Mouse (Mus musculus) lung, postnatal 0 days (tissue): ENCODE results near the gene Aph1c. TPM values are rescaled to one million over a fixed set of nuclear protein-coding genes. Genes with fewer than 3 reads are reported as not detected.
A peak's percentile ranks its signal among the peaks of the same experiment; 100 is the strongest.

Source experiments
- ATAC-seq: fragments of 200-750 bp; cut with Nextera tagmentation; 2 replicates; pipeline ENCODE4 v1.8.0; 2017; ENCODE audit warnings: moderate library complexity
- DNase-seq: peaks from one replicate; pipeline ENCODE4 v3.0.0-alpha.2; 2016; ENCODE audit warnings: low spot score
- H3K27ac ChIP-seq: fragments of 300-500 bp; sonication (generic); 2 replicates; pipeline ENCODE4 v1.5.1; 2014; ENCODE audit warnings: antibody characterized with exemption, mild to moderate bottlenecking, low read length, mixed read lengths
- H3K27me3 ChIP-seq: fragments of 300-500 bp; sonication (generic); replicated peaks from 2 replicates; pipeline ENCODE4 v1.6.1; 2014; ENCODE audit warnings: low read length, mixed read lengths; ENCODE audit not compliant: insufficient read depth
- H3K36me3 ChIP-seq: fragments of 300-500 bp; sonication (generic); 2 replicates; pipeline ENCODE4 v1.6.1; 2014; ENCODE audit warnings: low read length, mixed read lengths; ENCODE audit not compliant: insufficient read depth
- H3K4me1 ChIP-seq: fragments of 300-500 bp; sonication (generic); 2 replicates; pipeline ENCODE4 v1.6.1; 2014; ENCODE audit warnings: antibody characterized with exemption, low read depth, low read length, mixed read lengths; ENCODE audit not compliant: insufficient read depth
- H3K4me2 ChIP-seq: fragments of 300-500 bp; sonication (generic); replicated peaks from 2 replicates; pipeline ENCODE4 v1.6.1; 2014; ENCODE audit warnings: low read depth, mild to moderate bottlenecking, low read length, moderate library complexity, mixed read lengths
- H3K4me3 ChIP-seq: fragments of 300-500 bp; sonication (generic); 2 replicates; pipeline ENCODE4 v1.5.1; 2014; ENCODE audit warnings: low read depth, low read length
- H3K9ac ChIP-seq: fragments of 300-500 bp; sonication (generic); replicated peaks from 2 replicates; pipeline ENCODE4 v1.6.1; 2014; ENCODE audit warnings: low read depth, mild to moderate bottlenecking
- H3K9me3 ChIP-seq: fragments of 300-500 bp; sonication (generic); 2 replicates; pipeline ENCODE4 v1.6.1; 2016; ENCODE audit warnings: low read length, mixed read lengths
- CTCF ChIP-seq: IDR thresholded peaks from 2 replicates; pipeline ENCODE4 v1.5.1; 2016; ENCODE audit warnings: antibody characterized with exemption, mild to moderate bottlenecking
- EP300 ChIP-seq: IDR thresholded peaks from 2 replicates; pipeline ENCODE4 v1.6.1; 2016; ENCODE audit warnings: antibody characterized with exemption, mild to moderate bottlenecking, control low read depth
- WGBS: fragments of 180-500 bp; shearing (Covaris S2); extraction: QIAGEN DNeasy Blood & Tissue Kit; methylation state at CpG from one replicate; pipeline ENCODE4 v1.1.7; 2014; 5-methylcytosine and 5-hydroxymethylcytosine counted together
- polyA plus RNA-seq: library from polyadenylated mRNA; unstranded; fragments of >200 nt; fragmentation: Nextera tagmentation; extraction: Ambion mirVana; gene quantifications from 2 replicates; pipeline ENCODE4 v1.2.1, GENCODE M21; 2015

Aph1c gene
- polyA plus RNA-seq, 1 experiment from 2014 or later: 10.5 TPM

GRCm38 (mm10) chr9:66850966-66851365 lies 16.4 kb upstream of the Aph1c start:
- no peak overlapping the region for H3K4me2 ChIP-seq
- H3K4me1 ChIP-seq: no peaks in the 10 kb centered on the region
- no peak overlapping the region for H3K27ac ChIP-seq
- H3K9me3 ChIP-seq: no peaks in the 10 kb centered on the region
- 37% methylated on average over 5 of the region's 5 CpGs for WGBS
- no peak for TF ChIP-seq EP300
- TF ChIP-seq CTCF: no peak
- peaks cover 9% of the 10 kb centered on the region; the same call in 1 of the 2 replicates for H3K36me3 ChIP-seq
- H3K27me3 ChIP-seq: no peaks in the 10 kb centered on the region
- H3K9ac ChIP-seq: no peak overlapping the region
- ATAC-seq: peak; percentile 58
- no peak overlapping the region for H3K4me3 ChIP-seq
- DNase-seq: peak; percentile 35

GRCm38 (mm10) chr9:66846822-66847221 lies 12.3 kb upstream of the Aph1c start:
- H3K27me3 ChIP-seq: no peaks in the 10 kb centered on the region
- H3K27ac ChIP-seq: no peak overlapping the region
- H3K4me2 ChIP-seq: no peak overlapping the region
- TF ChIP-seq CTCF (no peak), EP300 (no peak)
- no peak for DNase-seq
- H3K9ac ChIP-seq: no peak overlapping the region
- H3K36me3 ChIP-seq: peaks cover 9% of the 10 kb centered on the region; the same call in 1 of the 2 replicates
- H3K9me3 ChIP-seq: no peaks in the 10 kb centered on the region
- no peaks in the 10 kb centered on the region for H3K4me1 ChIP-seq
- ATAC-seq: no peak
- H3K4me3 ChIP-seq: no peak overlapping the region
- 91% methylated on average over 5 of the region's 5 CpGs for WGBS

- peak overlapping the region; percentile 38 for H3K4me3 ChIP-seq
- H3K36me3 ChIP-seq: no peaks in the 10 kb centered on the region
- DNase-seq (no peak), ATAC-seq (peak; percentile 50)
- no peaks in the 10 kb centered on the region for H3K9me3 ChIP-seq
- TF ChIP-seq CTCF: peak; percentile 50
- TF ChIP-seq EP300: 0 out of 2 replicates have a peak, but pooled peaks have one; percentile 6
- H3K27me3 ChIP-seq: no peaks in the 10 kb centered on the region
- peak overlapping the region; percentile 93 for H3K4me2 ChIP-seq
- peak overlapping the region; percentile 54 for H3K27ac ChIP-seq
- 0% methylated on average over 24 of the region's 24 CpGs for WGBS
- H3K4me1 ChIP-seq: peaks cover 9% of the 10 kb centered on the region; the same call in 1 of the 2 replicates
- peak overlapping the region; percentile 23; the same call in 1 of the 2 replicates for H3K9ac ChIP-seq
These were observed 563 bp upstream of the Aph1c start for GRCm38 (mm10) chr9:66835097-66835480.

GRCm38 (mm10) chr9:66833851-66834250 lies 675 bp downstream of the Aph1c start:
- 19% methylated on average over 7 of the region's 7 CpGs for WGBS
- no peaks in the 10 kb centered on the region for H3K36me3 ChIP-seq
- peak; percentile 42 for DNase-seq
- peaks cover 9% of the 10 kb centered on the region; the same call in 1 of the 2 replicates for H3K4me1 ChIP-seq
- H3K9ac ChIP-seq: peak overlapping the region; percentile 53
- TF ChIP-seq CTCF (no peak), EP300 (no peak)
- H3K4me2 ChIP-seq: peak overlapping the region; percentile 93
- H3K4me3 ChIP-seq: peak overlapping the region; percentile 71
- no peak overlapping the region; the same call in 1 of the 2 replicates for H3K27ac ChIP-seq
- H3K9me3 ChIP-seq: no peaks in the 10 kb centered on the region
- no peaks in the 10 kb centered on the region for H3K27me3 ChIP-seq
- ATAC-seq: no peak

GRCm38 (mm10) chr9:66832366-66832908 lies 2.1 kb downstream of the Aph1c start:
- no peak overlapping the region for H3K4me2 ChIP-seq
- no peaks in the 10 kb centered on the region for H3K27me3 ChIP-seq
- no peaks in the 10 kb centered on the region for H3K36me3 ChIP-seq
- no peaks in the 10 kb centered on the region for H3K9me3 ChIP-seq
- ATAC-seq (no peak), DNase-seq (peak; percentile 48)
- H3K9ac ChIP-seq: no peak overlapping the region
- H3K27ac ChIP-seq: no peak overlapping the region
- peaks cover 9% of the 10 kb centered on the region; the same call in 1 of the 2 replicates for H3K4me1 ChIP-seq
- TF ChIP-seq EP300 (no peak), CTCF (no peak)
- H3K4me3 ChIP-seq: no peak overlapping the region
- 47% methylated on average over 4 of the region's 4 CpGs for WGBS

- H3K9me3 ChIP-seq: no peaks in the 10 kb centered on the region
- H3K4me1 ChIP-seq: no peaks in the 10 kb centered on the region
- no peaks in the 10 kb centered on the region for H3K36me3 ChIP-seq
- H3K4me2 ChIP-seq: no peak overlapping the region
- no peak for ATAC-seq
- peak; percentile 89 for DNase-seq
- peak; percentile 84 for TF ChIP-seq CTCF
- TF ChIP-seq EP300: no peak
- no peak overlapping the region for H3K4me3 ChIP-seq
- WGBS: 29% methylated on average over 1 of the region's 1 CpGs
- no peak overlapping the region for H3K9ac ChIP-seq
- H3K27ac ChIP-seq: no peak overlapping the region
- no peaks in the 10 kb centered on the region for H3K27me3 ChIP-seq
These were observed 8.5 kb downstream of the Aph1c start for GRCm38 (mm10) chr9:66825990-66826389.
